Mouse (Mus musculus) forebrain, embryonic 16.5 days (tissue): Measurements from ENCODE around the gene Cldn7. TPM values are rescaled to one million over a fixed set of nuclear protein-coding genes. Genes with fewer than 3 reads are reported as not detected.
A peak's percentile ranks its signal among the peaks of the same experiment; 100 is the strongest.

Source experiments
- ATAC-seq: fragments of 200-750 bp; cut with Nextera tagmentation; 2 replicates; pipeline ENCODE4 v1.8.0; 2017; ENCODE audit warnings: mild to moderate bottlenecking, moderate library complexity
- H3K27ac ChIP-seq: fragments of 300-500 bp; sonication (generic); 2 replicates; pipeline ENCODE4 v1.5.1; 2014; ENCODE audit warnings: low read length, control low read depth
- H3K27me3 ChIP-seq: fragments of 300-500 bp; sonication (generic); replicated peaks from 2 replicates; pipeline ENCODE4 v1.6.1; 2014; ENCODE audit warnings: low read length; ENCODE audit not compliant: control insufficient read depth, insufficient read depth
- H3K36me3 ChIP-seq: fragments of 300-500 bp; sonication (generic); 2 replicates; pipeline ENCODE4 v1.6.1; 2014; ENCODE audit not compliant: control insufficient read depth, insufficient read depth
- H3K4me1 ChIP-seq: fragments of 300-500 bp; sonication (generic); replicated peaks from 2 replicates; pipeline ENCODE4 v1.6.1; 2014; ENCODE audit warnings: low read length; ENCODE audit not compliant: control insufficient read depth, insufficient read depth
- H3K4me2 ChIP-seq: fragments of 300-500 bp; sonication (generic); 2 replicates; pipeline ENCODE4 v1.6.1; 2014; ENCODE audit warnings: mild to moderate bottlenecking, low read length, control low read depth
- H3K4me3 ChIP-seq: fragments of 300-500 bp; sonication (generic); replicated peaks from 2 replicates; pipeline ENCODE4 v1.5.1; 2014; ENCODE audit warnings: mild to moderate bottlenecking, low read length, control low read depth
- H3K9ac ChIP-seq: fragments of 300-500 bp; sonication (generic); replicated peaks from 2 replicates; pipeline ENCODE4 v1.6.1; 2014; ENCODE audit warnings: low read depth, low read length, control low read depth
- H3K9me3 ChIP-seq: fragments of 300-500 bp; sonication (generic); 2 replicates; pipeline ENCODE4 v1.6.1; 2016; ENCODE audit warnings: low read length; ENCODE audit not compliant: control insufficient read depth
- WGBS: fragments of 180-500 bp; shearing (Covaris S2); extraction: QIAGEN DNeasy Blood & Tissue Kit; methylation state at CpG from one replicate; pipeline ENCODE4 v1.1.7; 2014; 5-methylcytosine and 5-hydroxymethylcytosine counted together
- polyA plus RNA-seq: library from polyadenylated mRNA; unstranded; fragments of >200 nt; fragmentation: Nextera tagmentation; extraction: Ambion mirVana; gene quantifications from 2 replicates; pipeline ENCODE4 v1.2.1, GENCODE M21; 2015

Gene Cldn7
- polyA plus RNA-seq, 1 experiment from 2014 or later = not detected

GRCm38 (mm10) chr11:70001159-70001558 is 36.6 kb downstream of the Cldn7 start:
- Histone ChIP-seq H3K4me1 (peaks cover 42% of the 10 kb centered on the region), H3K27me3 (no peaks in the 10 kb centered on the region), H3K36me3 (peaks cover 17% of the 10 kb centered on the region), H3K9ac (peak overlapping the region; percentile 83), H3K4me3 (peak overlapping the region; percentile 82), H3K27ac (peak overlapping the region; percentile 97), H3K9me3 (no peaks in the 10 kb centered on the region), H3K4me2 (peak overlapping the region; percentile 95)
- 8% methylated on average over 8 of the region's 8 CpGs for WGBS
- ATAC-seq = no peak

GRCm38 (mm10) chr11:70001865-70002264 is 37.3 kb downstream of the Cldn7 start:
- Histone ChIP-seq H3K4me3 (peak overlapping the region; percentile 82), H3K9me3 (no peaks in the 10 kb centered on the region), H3K9ac (no peak overlapping the region), H3K27me3 (no peaks in the 10 kb centered on the region), H3K27ac (no peak overlapping the region), H3K36me3 (peaks cover 24% of the 10 kb centered on the region), H3K4me2 (peak overlapping the region; percentile 95), H3K4me1 (peaks cover 42% of the 10 kb centered on the region)
- no peak for ATAC-seq

GRCm38 (mm10) chr11:70002471-70002870 is 37.9 kb downstream of the Cldn7 start:
- H3K4me3 ChIP-seq = no peak overlapping the region
- H3K36me3 ChIP-seq = peaks cover 29% of the 10 kb centered on the region
- peak overlapping the region; percentile 95 for H3K4me2 ChIP-seq
- no peak for ATAC-seq
- no peaks in the 10 kb centered on the region for H3K9me3 ChIP-seq
- peaks cover 39% of the 10 kb centered on the region for H3K4me1 ChIP-seq
- no peak overlapping the region for H3K9ac ChIP-seq
- H3K27ac ChIP-seq = no peak overlapping the region
- 89% methylated on average over 2 of the region's 2 CpGs for WGBS
- H3K27me3 ChIP-seq = no peaks in the 10 kb centered on the region

GRCm38 (mm10) chr11:70005521-70005920 is 40.9 kb downstream of the Cldn7 start:
- no peaks in the 10 kb centered on the region for H3K27me3 ChIP-seq
- no peak for ATAC-seq
- no peak overlapping the region for H3K27ac ChIP-seq
- peaks cover 29% of the 10 kb centered on the region for H3K4me1 ChIP-seq
- H3K36me3 ChIP-seq = peaks cover 40% of the 10 kb centered on the region
- H3K4me3 ChIP-seq = no peak overlapping the region
- no peak overlapping the region for H3K4me2 ChIP-seq
- H3K9ac ChIP-seq = no peak overlapping the region
- no peaks in the 10 kb centered on the region for H3K9me3 ChIP-seq
- 47% methylated on average over 5 of the region's 5 CpGs for WGBS

- WGBS = 97% methylated on average over 6 of the region's 6 CpGs
- Histone ChIP-seq H3K27me3 (no peaks in the 10 kb centered on the region), H3K9me3 (no peaks in the 10 kb centered on the region), H3K27ac (no peak overlapping the region), H3K4me3 (no peak overlapping the region), H3K36me3 (peaks cover 51% of the 10 kb centered on the region), H3K4me1 (peaks cover 9% of the 10 kb centered on the region), H3K4me2 (no peak overlapping the region), H3K9ac (no peak overlapping the region)
- ATAC-seq = no peak
These were observed 45.5 kb downstream of the Cldn7 start for GRCm38 (mm10) chr11:70010033-70010432.

- no peak for ATAC-seq
- WGBS = 89% methylated on average over 12 of the region's 12 CpGs
- H3K36me3 ChIP-seq = peaks cover 50% of the 10 kb centered on the region
- no peak overlapping the region for H3K4me3 ChIP-seq
- no peak overlapping the region for H3K27ac ChIP-seq
- no peak overlapping the region for H3K9ac ChIP-seq
- H3K4me1 ChIP-seq = peaks cover 11% of the 10 kb centered on the region
- H3K27me3 ChIP-seq = no peaks in the 10 kb centered on the region
- H3K9me3 ChIP-seq = no peaks in the 10 kb centered on the region
- H3K4me2 ChIP-seq = no peak overlapping the region
These were observed 46.0 kb downstream of the Cldn7 start for GRCm38 (mm10) chr11:70010548-70010947.

GRCm38 (mm10) chr11:70010961-70011360 is 46.4 kb downstream of the Cldn7 start:
- 86% methylated on average over 10 of the region's 10 CpGs for WGBS
- ATAC-seq = no peak
- H3K4me1 ChIP-seq = peaks cover 13% of the 10 kb centered on the region
- no peak overlapping the region for H3K9ac ChIP-seq
- no peak overlapping the region for H3K4me3 ChIP-seq
- H3K27ac ChIP-seq = no peak overlapping the region
- no peak overlapping the region for H3K4me2 ChIP-seq
- H3K36me3 ChIP-seq = peaks cover 47% of the 10 kb centered on the region
- H3K9me3 ChIP-seq = no peaks in the 10 kb centered on the region
- H3K27me3 ChIP-seq = no peaks in the 10 kb centered on the region

- H3K4me3 ChIP-seq = no peak overlapping the region
These were observed 48.4 kb downstream of the Cldn7 start for GRCm38 (mm10) chr11:70012931-70013330.

GRCm38 (mm10) chr11:70013408-70013807 is 48.8 kb downstream of the Cldn7 start:
- Histone ChIP-seq H3K36me3 (peaks cover 27% of the 10 kb centered on the region), H3K4me3 (no peak overlapping the region), H3K4me2 (no peak overlapping the region), H3K4me1 (peaks cover 23% of the 10 kb centered on the region), H3K27me3 (no peaks in the 10 kb centered on the region), H3K9me3 (no peaks in the 10 kb centered on the region), H3K27ac (no peak overlapping the region), H3K9ac (no peak overlapping the region)
- WGBS = 94% methylated on average over 3 of the region's 3 CpGs
- no peak for ATAC-seq

More at GRCm38 (mm10) chr11:70012931-70013330, 48.4 kb downstream of the Cldn7 start:
- WGBS = 76% methylated on average over 9 of the region's 9 CpGs
- Histone ChIP-seq H3K9me3 (no peaks in the 10 kb centered on the region), H3K27ac (no peak overlapping the region), H3K27me3 (no peaks in the 10 kb centered on the region), H3K4me2 (no peak overlapping the region), H3K36me3 (peaks cover 28% of the 10 kb centered on the region), H3K4me1 (peaks cover 21% of the 10 kb centered on the region), H3K9ac (no peak overlapping the region)
- no peak for ATAC-seq

GRCm38 (mm10) chr11:70014051-70014450 is 49.5 kb downstream of the Cldn7 start:
- H3K4me2 ChIP-seq = no peak overlapping the region

More at GRCm38 (mm10) chr11:70014051-70014450, 49.5 kb downstream of the Cldn7 start:
- no peaks in the 10 kb centered on the region for H3K27me3 ChIP-seq
- no peak overlapping the region for H3K27ac ChIP-seq
- ATAC-seq = no peak
- no peak overlapping the region for H3K4me3 ChIP-seq
- H3K9ac ChIP-seq = no peak overlapping the region
- H3K9me3 ChIP-seq = no peaks in the 10 kb centered on the region
- H3K4me1 ChIP-seq = peaks cover 28% of the 10 kb centered on the region
- peaks cover 22% of the 10 kb centered on the region for H3K36me3 ChIP-seq
- 63% methylated on average over 5 of the region's 5 CpGs for WGBS
